Mouse (Mus musculus): ENCODE results near the gene Calhm4. TPM values are rescaled to one million over a fixed set of nuclear protein-coding genes. Genes with fewer than 3 reads are reported as not detected.

Calhm4 gene
- polyA plus RNA-seq, 1 experiment from 2014 or later = not detected

- ATAC-seq (ENCODE audit: low FRiP score, low TSS enrichment) (no peak), DNase-seq (ENCODE audit: low spot score) (no peak)
- TF ChIP-seq CTCF (IDR thresholded peaks at IDR 0.05; ENCODE audit: low read depth) (no peak), EP300 (optimal IDR thresholded peaks at IDR 0.05) (no peak)
- no peaks in the 10 kb centered on the region for H3K36me3 ChIP-seq (ENCODE audit: control insufficient read depth, insufficient read depth, low read length)
- H3K27me3 ChIP-seq (ENCODE audit: control insufficient read depth, insufficient read depth, low read length) = no peaks in the 10 kb centered on the region
- no peak within 1 kb of the TSS for H3K27ac ChIP-seq (replicated peaks)
- no peaks in the 10 kb centered on the region; the same call in 1 of the 2 replicates for H3K4me1 ChIP-seq (replicated peaks; ENCODE audit: control insufficient read depth, insufficient read depth)
- no peak within 1 kb of the TSS for H3K4me3 ChIP-seq (ENCODE audit: low read depth, low read length)
- H3K9ac ChIP-seq (ENCODE audit: low read length) = no peak within 1 kb of the TSS
- no peaks in the 10 kb centered on the region for H3K9me3 ChIP-seq (ENCODE audit: control insufficient read depth, low read length)
- 85% methylated on average over 3 of the region's 3 CpGs for WGBS
- no peak within 1 kb of the TSS for H3K4me2 ChIP-seq (replicated peaks; ENCODE audit: low read depth)
These were observed 6.7 kb downstream of the Calhm4 start, which contains the start of gene Trappc3l for GRCm38 (mm10) chr10:34037401-34037800. Trappc3l (plus strand) TSS chr10:34037597.

- no peaks in the 10 kb centered on the region for H3K36me3 ChIP-seq (ENCODE audit: control insufficient read depth, insufficient read depth, low read length)
- H3K27me3 ChIP-seq (ENCODE audit: control insufficient read depth, insufficient read depth, low read length) = no peaks in the 10 kb centered on the region
- 9% methylated on average over 5 of the region's 5 CpGs for WGBS
- no peak overlapping the region for H3K4me2 ChIP-seq (replicated peaks; ENCODE audit: low read depth)
- no peaks in the 10 kb centered on the region; the same call in 1 of the 2 replicates for H3K4me1 ChIP-seq (replicated peaks; ENCODE audit: control insufficient read depth, insufficient read depth)
- no peaks in the 10 kb centered on the region for H3K9me3 ChIP-seq (ENCODE audit: control insufficient read depth, low read length)
- no peak for TF ChIP-seq EP300 (optimal IDR thresholded peaks at IDR 0.05)
- TF ChIP-seq CTCF (IDR thresholded peaks at IDR 0.05; ENCODE audit: low read depth) = peak; percentile 92
- no peak overlapping the region for H3K4me3 ChIP-seq (ENCODE audit: low read depth, low read length)
- ATAC-seq (ENCODE audit: low FRiP score, low TSS enrichment) = peak; percentile 66; the same call in 1 of the 2 replicates
- DNase-seq (ENCODE audit: low spot score) = no peak
- H3K9ac ChIP-seq (ENCODE audit: low read length) = no peak overlapping the region
- H3K27ac ChIP-seq (replicated peaks) = no peak overlapping the region
These were observed 7.5 kb downstream of the Calhm4 start for GRCm38 (mm10) chr10:34036587-34036986.

DNA sequence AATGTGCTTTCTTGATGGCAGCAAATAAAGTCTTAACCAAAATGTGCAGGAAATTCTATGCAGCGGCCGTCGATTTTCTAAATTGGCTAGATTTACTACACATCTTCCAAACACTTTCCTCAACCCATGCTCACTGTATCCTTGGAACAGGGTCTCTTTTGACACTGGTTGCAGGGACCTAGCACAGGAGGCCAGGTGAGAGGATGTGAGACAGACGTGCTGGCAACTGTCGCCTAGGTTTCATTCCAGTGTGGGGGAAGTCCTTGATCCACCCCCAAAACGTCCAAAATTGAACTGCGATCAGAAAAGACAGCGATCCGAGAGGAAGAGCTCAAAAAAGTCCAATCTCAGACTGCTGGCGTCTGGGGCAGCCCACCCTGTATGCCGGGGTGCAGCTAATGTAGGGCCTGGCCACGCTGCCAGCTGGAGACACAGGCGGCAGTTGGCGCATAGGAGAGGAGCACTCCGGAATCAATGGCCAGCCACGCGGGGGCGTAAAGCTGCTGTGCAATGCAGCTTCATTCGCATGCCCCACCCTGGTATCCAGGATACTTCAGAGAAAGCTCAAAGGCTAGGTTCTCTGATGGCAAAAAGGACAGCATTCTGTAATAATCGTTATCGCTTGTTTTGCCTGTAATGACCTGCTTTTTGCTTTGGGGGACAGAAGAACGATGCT lies 10.3 kb downstream of the Calhm4 start:
- WGBS = 19% methylated on average over 22 of the region's 22 CpGs
- Histone ChIP-seq H3K4me3 (ENCODE audit: low read depth, low read length) (0 out of 2 replicates have a peak overlapping the region, but pooled peaks have one; percentile 13), H3K4me1 (replicated peaks; ENCODE audit: control insufficient read depth, insufficient read depth) (no peaks in the 10 kb centered on the region; the same call in 1 of the 2 replicates), H3K36me3 (ENCODE audit: control insufficient read depth, insufficient read depth, low read length) (no peaks in the 10 kb centered on the region), H3K27me3 (ENCODE audit: control insufficient read depth, insufficient read depth, low read length) (no peaks in the 10 kb centered on the region), H3K27ac (replicated peaks) (no peak overlapping the region), H3K9ac (ENCODE audit: low read length) (peak overlapping the region; percentile 41; the same call in 1 of the 2 replicates), H3K4me2 (replicated peaks; ENCODE audit: low read depth) (peak overlapping the region; percentile 40), H3K9me3 (ENCODE audit: control insufficient read depth, low read length) (no peaks in the 10 kb centered on the region)
- peak; percentile 76; the same call in 1 of the 2 replicates for ATAC-seq (ENCODE audit: low FRiP score, low TSS enrichment)
- no peak for TF ChIP-seq EP300 (optimal IDR thresholded peaks at IDR 0.05)
- peak; percentile 85 for TF ChIP-seq CTCF (IDR thresholded peaks at IDR 0.05; ENCODE audit: low read depth)
- DNase-seq (ENCODE audit: low spot score) = peak; percentile 83

- ATAC-seq (ENCODE audit: low FRiP score, low TSS enrichment) (no peak), DNase-seq (ENCODE audit: low spot score) (no peak)
- no peaks in the 10 kb centered on the region for H3K9me3 ChIP-seq (ENCODE audit: control insufficient read depth, low read length)
- no peak overlapping the region for H3K27ac ChIP-seq (replicated peaks)
- H3K27me3 ChIP-seq (ENCODE audit: control insufficient read depth, insufficient read depth, low read length) = no peaks in the 10 kb centered on the region
- TF ChIP-seq EP300 (optimal IDR thresholded peaks at IDR 0.05) (no peak), CTCF (IDR thresholded peaks at IDR 0.05; ENCODE audit: low read depth) (no peak)
- no peak overlapping the region for H3K9ac ChIP-seq (ENCODE audit: low read length)
- no peaks in the 10 kb centered on the region for H3K36me3 ChIP-seq (ENCODE audit: control insufficient read depth, insufficient read depth, low read length)
- 49% methylated on average over 5 of the region's 5 CpGs for WGBS
- no peaks in the 10 kb centered on the region; the same call in 1 of the 2 replicates for H3K4me1 ChIP-seq (replicated peaks; ENCODE audit: control insufficient read depth, insufficient read depth)
- H3K4me3 ChIP-seq (ENCODE audit: low read depth, low read length) = no peak overlapping the region
- H3K4me2 ChIP-seq (replicated peaks; ENCODE audit: low read depth) = no peak overlapping the region
These were observed 13.8 kb downstream of the Calhm4 start for GRCm38 (mm10) chr10:34030322-34030721.

DNA sequence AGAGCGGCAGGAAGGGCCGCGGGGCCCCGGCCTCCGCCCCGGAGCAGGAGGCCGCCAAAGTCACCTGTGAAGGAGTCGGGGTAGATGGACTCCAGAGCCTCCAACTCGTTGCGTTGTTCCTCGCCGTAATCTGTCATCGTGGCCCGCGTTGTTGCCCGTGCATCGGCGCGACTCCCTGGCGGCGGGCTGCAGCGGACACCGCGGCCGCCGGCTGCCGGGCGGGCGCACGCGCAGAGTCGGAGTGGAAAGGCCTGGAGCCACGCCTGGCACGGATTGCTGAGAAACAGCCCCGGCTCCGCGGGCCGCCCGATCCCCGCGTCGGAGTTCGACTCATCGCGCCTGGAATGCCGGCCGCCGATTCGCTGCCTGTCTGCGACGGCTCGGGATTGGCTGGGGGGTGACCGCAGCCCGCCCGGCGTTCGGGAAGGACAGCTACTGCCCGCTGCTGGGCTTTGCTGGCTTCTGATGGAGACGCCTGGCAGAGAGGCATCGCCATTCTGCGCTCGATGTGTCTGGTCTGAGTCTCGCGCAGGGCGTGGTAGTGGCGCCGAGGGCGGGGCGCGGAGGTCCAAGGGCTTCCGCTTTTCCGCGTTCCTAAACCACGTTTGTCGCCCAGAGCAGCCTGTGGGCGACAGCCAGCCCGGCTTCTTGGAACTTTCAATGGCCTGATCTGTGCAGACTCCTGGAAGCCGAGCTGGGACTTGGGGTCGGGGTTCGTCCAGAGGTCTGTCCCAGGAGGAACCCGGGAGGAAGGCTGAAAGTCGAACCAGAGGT lies 24.6 kb downstream of the Calhm4 start, which contains the start of gene Rwdd1:
Rwdd1 (minus strand) TSS at position 323 of the 774 bp plus-strand sequence.
- TF ChIP-seq CTCF (IDR thresholded peaks at IDR 0.05; ENCODE audit: low read depth) = peak; percentile 54
- TF ChIP-seq EP300 (optimal IDR thresholded peaks at IDR 0.05) = no peak
- ATAC-seq (ENCODE audit: low FRiP score, low TSS enrichment) = peak; percentile 100
- under 1% methylated on average over 78 of the region's 82 CpGs for WGBS

More for the DNA sequence above, 24.6 kb downstream of the Calhm4 start, which contains the start of gene Rwdd1:
- Histone ChIP-seq H3K4me2 (replicated peaks; ENCODE audit: low read depth) (peak within 1 kb of the TSS; percentile 82), H3K4me3 (ENCODE audit: low read depth, low read length) (peak within 1 kb of the TSS; percentile 84), H3K27me3 (ENCODE audit: control insufficient read depth, insufficient read depth, low read length) (no peaks in the 10 kb centered on the region), H3K9ac (ENCODE audit: low read length) (peak within 1 kb of the TSS; percentile 79), H3K27ac (replicated peaks) (peak within 1 kb of the TSS; percentile 94), H3K9me3 (ENCODE audit: control insufficient read depth, low read length) (no peaks in the 10 kb centered on the region), H3K4me1 (replicated peaks; ENCODE audit: control insufficient read depth, insufficient read depth) (0 out of 2 replicates have a peak, but pooled peaks cover 2% of the 10 kb centered on the region), H3K36me3 (ENCODE audit: control insufficient read depth, insufficient read depth, low read length) (no peaks in the 10 kb centered on the region)
- DNase-seq (ENCODE audit: low spot score) = peak; percentile 99
